Mouse (Mus musculus) kidney, postnatal 25 days (tissue): Measurements from ENCODE around the gene Lig3.
"Not testable (repeated sequence)": the region's sequence is repeated elsewhere in the genome, so short reads cannot be mapped to it uniquely, and the experiment has no call there.

Source experiments
- DNase-seq, 2 experiments: peaks; one replicate each; pipeline ENCODE4 v3.0.0; 2021; ENCODE audit warnings: mixed read lengths in 2 of 2

The Lig3 gene

DNA sequence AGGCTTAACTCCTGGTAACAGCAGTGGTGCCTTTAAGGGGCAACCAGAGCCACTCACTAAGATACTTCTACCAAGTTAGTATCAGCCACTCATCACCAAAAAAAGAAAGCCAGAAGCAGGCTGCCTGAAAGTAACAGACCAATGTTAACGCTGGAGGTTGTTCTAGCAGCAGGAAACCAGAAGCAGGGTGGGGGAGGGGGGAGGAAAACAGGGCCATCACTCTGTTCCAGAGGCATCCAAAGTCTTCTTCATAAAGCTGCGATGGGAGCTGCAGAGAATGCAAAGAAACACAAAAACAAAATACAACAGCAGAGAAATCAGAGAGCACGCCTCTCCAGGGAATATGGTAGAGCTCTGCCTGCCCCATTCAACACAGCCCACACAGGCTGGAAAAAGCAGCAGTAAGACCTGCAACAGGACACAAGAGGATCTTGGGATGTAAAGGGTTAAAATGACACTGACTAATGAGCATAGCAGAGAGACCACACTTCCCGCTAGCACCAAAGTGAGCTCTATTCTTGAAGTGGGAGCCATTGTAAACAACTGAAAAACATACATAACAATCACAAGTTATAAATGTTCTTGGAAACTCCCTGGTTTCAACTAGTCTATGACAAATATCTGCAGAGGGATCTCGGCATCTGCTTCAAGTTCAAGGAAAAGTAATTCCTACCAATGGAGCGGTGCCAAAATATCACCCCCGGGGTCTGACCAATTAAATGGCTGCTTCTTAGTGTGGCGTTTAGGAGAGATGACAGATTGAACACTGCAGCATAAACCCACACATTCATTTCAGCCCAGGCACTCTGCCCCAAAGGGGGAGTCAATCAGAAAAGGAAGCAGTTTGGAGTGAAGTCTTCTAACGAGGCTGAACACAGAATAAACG lies 50.3 kb downstream of the Lig3 start:
- DNase-seq: no peak

DNA sequence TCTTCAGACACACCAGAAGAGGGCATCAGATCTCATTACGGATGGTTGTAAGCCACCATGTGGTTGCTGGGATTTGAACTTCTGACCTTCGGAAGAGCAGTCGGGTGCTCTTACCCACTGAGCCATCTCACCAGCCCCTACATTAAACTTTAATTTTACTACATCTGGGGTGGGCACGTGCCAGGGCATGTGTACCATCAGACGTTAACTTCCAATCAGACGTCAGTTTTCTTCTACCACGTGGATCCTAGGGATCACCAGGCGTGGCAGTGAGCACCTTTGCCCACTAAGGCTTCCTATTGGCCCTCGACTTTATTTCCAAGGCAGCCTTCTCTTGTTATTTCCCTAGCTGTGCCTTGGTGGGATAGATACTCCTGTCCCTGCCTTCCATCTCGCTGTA lies 51.5 kb downstream of the Lig3 start:
- peak; percentile 44 to 69 for DNase-seq

DNA sequence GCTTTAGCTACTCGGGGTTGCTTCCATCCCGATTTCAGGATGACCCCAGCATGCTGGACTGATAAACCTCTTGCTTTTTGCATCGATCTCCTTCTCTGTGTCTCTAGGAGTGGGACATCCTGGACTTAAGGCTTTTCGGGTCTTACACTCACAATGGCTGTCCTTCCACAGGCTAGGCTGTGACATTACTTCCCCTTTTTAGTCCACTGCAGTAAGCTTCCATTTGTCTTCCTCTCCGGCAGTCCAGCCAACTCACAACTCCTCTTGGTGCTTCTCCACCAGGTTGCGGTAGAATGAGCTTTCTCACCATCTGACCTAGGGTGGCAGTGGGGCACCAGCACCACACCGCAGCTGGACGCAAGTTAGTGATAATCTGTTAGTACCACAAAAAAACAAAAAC lies 53.0 kb downstream of the Lig3 start:
- no peak for DNase-seq

DNA sequence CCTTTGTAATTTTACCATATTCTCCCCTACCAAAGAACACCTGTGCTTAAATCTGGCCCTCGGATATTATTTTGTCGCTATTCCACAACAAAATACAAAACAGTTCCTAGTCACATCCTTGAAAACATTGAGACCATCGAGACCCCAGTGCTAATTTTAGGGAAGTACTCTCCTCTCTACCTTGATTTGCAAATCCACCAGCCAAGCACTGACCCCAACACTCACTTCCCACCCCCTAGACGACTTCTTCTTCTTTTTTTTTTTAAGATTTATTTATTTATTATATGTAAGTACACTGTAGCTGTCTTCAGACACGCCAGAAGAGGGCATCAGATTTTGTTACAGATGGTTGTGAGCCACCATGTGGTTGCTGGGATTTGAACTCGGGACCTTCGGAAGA lies 53.5 kb downstream of the Lig3 start:
- DNase-seq: not testable (repeated sequence)

DNA sequence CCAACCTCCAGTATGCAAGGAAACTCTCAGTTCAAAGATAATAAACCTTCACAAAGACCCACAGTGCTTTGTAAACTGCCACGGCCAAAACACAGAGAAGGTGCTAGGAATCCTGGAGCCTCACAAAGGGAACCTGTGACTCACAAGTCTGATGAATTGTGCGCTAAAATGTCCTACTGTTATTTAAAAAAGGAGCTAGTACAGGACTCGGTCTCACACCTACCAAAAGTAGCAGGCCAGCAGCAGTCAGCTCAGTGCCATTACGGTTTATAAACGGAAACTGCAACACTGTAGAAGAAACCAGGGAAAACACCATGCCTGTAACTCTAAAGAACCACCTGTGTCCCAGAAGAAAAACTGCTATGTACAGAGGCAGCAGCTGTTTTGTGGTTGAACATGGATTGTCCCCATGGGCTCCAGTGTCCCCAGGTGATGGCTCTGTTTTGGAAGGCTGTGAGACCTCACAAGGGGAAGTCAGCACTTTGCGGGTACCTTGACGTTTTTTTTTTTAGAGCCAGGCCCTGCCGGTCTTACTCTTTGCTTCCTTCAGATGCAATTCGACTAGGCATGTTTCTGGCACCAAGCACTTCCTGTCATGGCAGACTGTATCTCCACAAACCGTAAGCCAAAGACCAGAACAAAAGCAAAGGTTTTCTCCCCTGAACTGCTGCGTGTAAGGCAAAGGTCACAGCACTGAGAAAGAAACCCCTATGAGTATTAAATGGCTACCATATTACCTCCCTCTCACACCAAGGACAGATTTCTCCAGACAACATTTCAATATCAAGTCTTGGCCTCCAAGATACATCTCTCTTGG lies 54.9 kb downstream of the Lig3 start:
- no peak for DNase-seq

DNA sequence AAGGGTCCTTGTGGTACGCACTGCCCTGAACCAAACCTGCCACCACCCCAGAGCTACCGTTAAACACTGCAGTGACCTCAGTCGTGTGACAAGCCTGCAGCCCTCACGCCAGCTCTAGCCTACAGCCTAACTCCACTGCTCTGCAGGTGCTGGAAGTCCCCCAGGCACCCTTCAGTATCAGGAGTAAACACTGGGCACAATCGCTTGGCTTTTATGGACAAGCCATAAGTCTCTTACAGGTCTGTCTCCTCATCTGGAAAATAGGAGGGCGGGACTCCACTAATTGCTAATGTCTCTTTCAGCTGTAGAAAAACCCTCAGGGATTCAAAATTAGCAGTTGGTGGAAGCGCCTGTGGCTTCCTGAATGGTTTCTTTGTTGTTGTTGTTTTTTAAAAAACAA lies 56.3 kb downstream of the Lig3 start:
- DNase-seq: no peak

DNA sequence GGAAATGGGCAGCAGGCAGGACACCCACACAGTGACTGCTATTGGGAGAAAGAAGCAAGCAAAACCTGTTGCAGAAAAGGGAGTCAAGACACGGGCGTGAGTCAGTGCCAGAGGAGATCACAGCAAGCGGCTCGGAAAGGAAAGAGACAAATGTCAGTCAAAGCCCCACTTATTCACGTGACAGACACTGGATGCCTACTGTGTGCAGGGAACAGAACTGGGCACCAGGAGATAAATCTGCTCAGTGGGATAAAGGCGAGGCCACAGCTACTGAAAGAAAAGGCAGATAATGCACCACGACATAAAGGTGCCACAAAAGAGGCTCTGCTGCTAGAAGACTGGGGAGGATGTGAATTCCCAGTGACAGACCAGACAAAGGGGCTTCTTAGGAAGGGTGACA lies 56.9 kb downstream of the Lig3 start:
- no peak for DNase-seq

DNA sequence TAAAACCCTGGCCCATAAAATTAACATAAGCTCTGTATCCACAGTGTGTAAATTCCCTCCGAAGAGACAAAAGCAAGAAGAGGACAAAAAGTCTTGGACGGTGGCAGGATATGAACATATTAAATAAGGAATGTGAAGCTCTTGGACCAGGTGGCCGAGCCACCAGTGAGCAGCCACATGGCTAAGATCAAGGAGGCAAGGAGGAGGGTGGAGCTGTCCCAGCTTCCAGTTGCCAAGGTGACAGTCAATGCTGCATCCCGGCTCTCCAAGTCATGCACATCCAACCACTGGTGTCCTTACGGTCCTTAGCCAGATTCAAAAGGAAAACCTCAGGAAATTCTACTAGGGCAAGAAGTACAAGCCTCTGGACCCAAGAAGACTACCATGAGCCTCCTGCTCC lies 57.6 kb downstream of the Lig3 start:
- DNase-seq: no peak

DNA sequence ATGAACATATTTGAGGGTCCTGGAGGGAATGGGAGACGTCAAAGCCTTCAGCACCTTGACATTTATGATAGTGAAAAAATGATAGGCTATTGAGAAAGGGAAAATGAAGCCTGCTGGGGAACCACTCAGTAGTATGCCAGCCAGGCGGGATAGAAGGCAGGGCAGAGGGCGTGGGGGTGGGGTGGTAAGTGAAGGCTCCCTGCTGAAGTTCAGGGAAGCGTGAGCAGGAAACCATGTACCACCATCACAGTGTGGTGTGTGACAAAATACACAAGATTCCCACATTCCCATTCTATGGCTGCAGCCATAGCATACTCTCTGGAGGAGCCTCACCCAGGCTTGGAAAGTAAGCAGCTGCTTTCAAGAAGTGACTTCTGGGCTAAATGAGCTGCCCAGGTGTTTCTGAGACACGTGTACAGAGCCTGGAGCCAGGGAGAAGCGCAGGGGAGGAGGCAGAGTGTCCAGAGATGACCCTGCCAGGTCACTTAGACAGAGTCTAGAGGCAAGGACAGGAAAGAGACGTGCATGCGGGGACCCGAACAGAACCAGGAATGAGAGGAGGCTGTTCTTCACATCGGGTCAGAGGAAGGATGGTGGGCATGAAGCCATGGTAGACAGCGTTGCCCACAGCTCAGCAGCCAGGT lies 64.0 kb downstream of the Lig3 start:
- DNase-seq: peak in 1 of 2 experiments; percentile 53

DNA sequence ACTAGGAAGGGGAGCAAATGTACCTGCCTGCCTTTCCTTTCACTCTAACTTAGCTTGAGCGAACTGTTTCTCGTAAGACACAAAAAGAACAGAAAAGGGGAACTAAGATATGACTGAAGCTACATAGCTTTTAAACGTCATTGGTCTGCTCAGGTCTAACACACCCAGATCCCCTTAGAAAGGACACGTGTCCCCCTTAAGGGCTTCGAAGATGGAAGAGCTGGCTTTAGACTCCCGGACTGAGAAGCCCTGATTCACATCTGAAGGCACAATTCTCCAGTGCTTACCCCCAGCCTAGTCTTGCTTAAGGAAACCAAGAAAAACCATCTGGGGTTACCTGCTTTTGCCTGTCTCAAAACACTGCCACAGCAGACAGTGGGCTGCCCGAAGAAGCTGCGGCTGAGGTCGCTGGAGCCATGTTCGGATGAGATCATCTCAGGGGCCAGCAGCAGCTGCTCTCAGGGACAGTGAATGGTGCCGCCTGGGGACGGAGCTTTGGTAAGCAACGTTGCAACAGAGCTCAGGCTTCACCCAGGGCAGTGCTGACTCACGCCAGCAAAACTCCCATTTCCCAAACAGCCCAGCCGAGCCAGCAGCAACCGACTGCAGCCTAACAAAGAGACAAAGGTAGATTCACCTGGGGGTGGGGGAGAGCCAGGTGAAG lies 64.6 kb downstream of the Lig3 start:
- DNase-seq: peak; percentile 56 to 76

DNA sequence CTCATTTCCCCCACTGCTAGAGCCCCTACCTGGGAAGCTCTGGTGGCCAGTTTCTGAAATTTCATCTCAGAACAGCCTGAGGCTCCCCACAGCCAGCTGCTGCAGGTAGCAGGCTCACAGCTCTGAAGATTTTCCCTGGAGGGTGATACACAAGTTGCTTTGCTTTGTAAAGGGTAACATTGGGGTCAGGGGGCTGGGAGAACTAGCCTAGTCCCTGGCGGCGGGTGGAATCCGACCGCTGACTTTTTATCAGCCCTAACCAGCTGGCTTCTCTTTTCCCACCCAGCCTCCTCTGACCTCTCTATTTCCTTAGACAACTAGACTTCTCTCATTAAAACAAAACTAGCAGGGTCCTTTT lies 65.2 kb downstream of the Lig3 start:
- DNase-seq: no peak

DNA sequence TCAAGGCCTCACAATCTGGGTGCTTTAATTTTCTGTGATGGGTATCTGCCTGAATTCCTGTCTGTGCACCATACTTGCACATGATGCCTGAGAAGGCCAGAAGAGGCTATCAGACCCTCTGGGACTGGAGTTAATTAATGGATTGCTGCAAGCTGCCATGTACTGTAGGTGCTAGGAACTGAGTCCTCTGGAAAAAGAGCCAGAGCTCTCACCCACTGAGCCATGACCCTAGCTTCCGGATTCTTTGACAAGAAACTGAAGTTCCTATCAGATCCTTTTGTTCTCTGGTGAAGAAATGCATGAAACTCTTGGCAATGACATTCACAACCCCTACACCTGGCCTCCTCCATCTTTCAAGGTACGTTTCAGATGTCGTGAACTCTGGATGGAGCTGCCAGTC lies 66.0 kb downstream of the Lig3 start:
- DNase-seq: no peak

DNA sequence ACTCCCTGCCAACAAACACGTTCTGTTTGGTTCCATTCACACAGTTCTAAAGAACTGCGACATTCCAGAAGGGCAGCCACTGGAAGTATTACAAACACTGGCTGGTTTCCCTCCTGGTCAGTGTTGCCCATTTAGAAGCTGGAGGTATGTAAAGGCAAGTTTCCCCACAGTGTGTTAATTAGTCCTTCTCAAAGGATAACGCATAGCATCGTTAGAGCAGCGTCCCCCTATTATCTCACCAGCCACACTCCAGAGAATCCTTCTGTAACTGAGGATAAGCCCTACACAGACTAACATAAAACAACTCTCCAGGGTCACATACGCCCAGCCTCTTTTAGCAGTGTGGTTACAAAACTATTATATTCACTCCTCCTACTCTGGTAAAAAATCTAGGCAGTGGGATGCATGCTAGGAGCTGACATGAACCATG lies 66.7 kb downstream of the Lig3 start:
- DNase-seq: no peak

DNA sequence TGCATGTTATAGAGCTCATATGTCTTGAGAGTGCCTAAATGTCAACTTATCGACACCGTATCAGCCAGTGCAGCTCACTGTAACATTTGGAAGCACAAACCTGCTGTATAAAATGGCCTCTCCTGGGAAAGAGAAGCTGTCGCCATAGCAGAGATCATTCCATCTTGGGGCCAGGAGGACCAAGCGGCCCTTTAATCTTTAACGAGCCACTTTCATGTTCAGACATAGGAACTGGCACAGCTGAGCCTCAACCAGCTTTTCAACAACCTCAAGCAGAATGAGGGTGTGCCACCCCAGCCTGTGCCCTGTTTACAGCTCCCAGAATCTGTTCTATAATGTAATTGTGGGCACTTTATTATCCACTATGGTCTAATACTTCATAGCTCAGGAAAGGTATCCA lies 69.4 kb downstream of the Lig3 start:
- no peak for DNase-seq

DNA sequence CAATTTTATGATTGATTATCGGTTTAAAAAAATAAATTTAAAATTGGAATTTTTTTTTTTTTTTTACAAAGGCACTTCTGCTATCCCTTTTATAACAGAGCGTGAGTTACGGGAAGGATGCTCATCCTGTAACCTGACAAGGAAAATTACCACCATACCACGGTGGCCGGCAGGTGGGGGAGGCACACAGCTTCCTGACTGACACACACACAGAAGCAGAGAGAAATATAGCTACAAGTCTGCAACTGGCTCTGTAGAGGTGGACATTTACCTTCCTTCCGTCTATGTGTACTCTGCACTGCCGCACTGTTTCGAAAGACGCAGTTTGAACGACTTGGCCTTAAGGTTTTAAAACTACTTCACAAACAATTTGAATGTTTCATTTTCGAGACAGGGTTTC lies 71.2 kb downstream of the Lig3 start:
- no peak for DNase-seq

DNA sequence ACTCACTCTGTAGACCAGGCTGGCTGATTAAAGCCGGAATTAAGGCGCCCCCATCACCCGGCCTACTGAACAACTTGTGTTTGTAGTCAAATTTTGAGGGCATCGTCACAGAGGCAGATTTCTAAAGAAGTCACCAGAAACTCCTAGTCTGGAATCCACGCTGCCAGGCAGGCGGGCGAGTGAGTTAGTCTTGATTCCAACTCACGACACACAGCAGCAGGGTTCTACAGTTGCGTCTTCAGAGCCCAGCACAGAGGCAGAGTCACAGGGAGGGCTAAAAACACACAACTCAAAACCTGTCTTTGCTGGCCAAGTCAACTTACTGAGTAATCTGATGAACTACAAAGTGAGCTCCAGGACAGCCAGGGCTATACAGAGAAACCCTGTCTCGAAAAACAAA lies 71.6 kb downstream of the Lig3 start:
- DNase-seq: no peak

DNA sequence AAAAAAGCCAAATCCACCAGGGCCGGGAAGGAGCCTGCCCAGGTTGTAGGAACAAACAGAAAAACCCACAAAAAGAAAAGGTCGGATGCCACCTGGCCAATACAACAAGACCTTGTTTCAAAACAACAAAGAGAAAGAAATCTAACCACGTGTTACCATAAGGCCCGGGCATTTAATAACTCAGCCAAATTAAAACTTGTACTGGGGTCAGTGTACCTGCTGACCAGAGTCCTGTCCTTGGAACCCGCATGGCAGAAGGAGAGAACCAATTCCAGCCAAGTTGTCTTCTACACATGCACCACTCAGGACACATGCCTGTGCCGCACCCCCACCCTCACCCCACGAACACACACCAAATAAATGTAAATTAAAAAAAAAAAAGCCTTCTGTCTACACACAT lies 72.0 kb downstream of the Lig3 start:
- DNase-seq: peak in 1 of 2 experiments; percentile 60
